Comparison of ENCODE assay signal across 13 mouse cellular contexts in genomic region chr2:129880226-129880625, GRCm38 (mm10).
A peak's percentile ranks its signal among the peaks of the same experiment; 100 is the strongest.
DNase-seq lines count a peak whose midpoint lies in the region; ATAC-seq and TF ChIP-seq lines count a peak whose summit lies in the region.
"Had no signal": no experiment of that assay in that cellular context is flagged by ENCODE, and none has a peak within 500 bp of the region (broad histone marks: within the 10 kb centered on the region; RNA-seq: fewer than 3 reads in every experiment).

No protein-coding gene starts in this region.

- POLR2A ChIA-PET in Patski (lab: Charles Lee): no interaction called here

- H3K27me3 ChIP-seq in hindbrain, postnatal 0 days (ENCODE audit: insufficient read depth, low read length): no peaks in the 10 kb centered on the region
- no peaks in the 10 kb centered on the region for H3K27me3 ChIP-seq in hindbrain, embryonic 16.5 days (replicated peaks; ENCODE audit: control insufficient read depth, insufficient read depth, low read length)
- no peaks in the 10 kb centered on the region for H3K27me3 ChIP-seq in E14TG2a.4 (ENCODE audit: insufficient read depth, low read length)
- no peaks in the 10 kb centered on the region for H3K27me3 ChIP-seq in Patski
- H3K27me3 ChIP-seq: embryonic facial prominence, embryonic 13.5 days; forebrain, embryonic 12.5 days had no signal

- H3K9me3 ChIP-seq in hindbrain, postnatal 0 days (ENCODE audit: low read length): no peaks in the 10 kb centered on the region
- no peaks in the 10 kb centered on the region for H3K9me3 ChIP-seq in hindbrain, embryonic 16.5 days (ENCODE audit: control insufficient read depth, low read length)
- no peaks in the 10 kb centered on the region; the same call in 1 of the 2 replicates for H3K9me3 ChIP-seq in E14TG2a.4 (ENCODE audit: low read length)
- H3K9me3 ChIP-seq: embryonic facial prominence, embryonic 13.5 days; embryonic facial prominence, embryonic 15.5 days; forebrain, embryonic 10.5 days; forebrain, embryonic 12.5 days had no signal

- CTCF ChIA-PET in Patski (lab: Charles Lee): no interaction called here

- no peaks in the 10 kb centered on the region for H3K36me3 ChIP-seq in hindbrain, postnatal 0 days (ENCODE audit: insufficient read depth, low read length)
- no peaks in the 10 kb centered on the region for H3K36me3 ChIP-seq in hindbrain, embryonic 16.5 days (ENCODE audit: control insufficient read depth, insufficient read depth, low read length)
- no peaks in the 10 kb centered on the region for H3K36me3 ChIP-seq in E14TG2a.4 (ENCODE audit: insufficient read depth, low read length)
- H3K36me3 ChIP-seq: embryonic facial prominence, embryonic 13.5 days; embryonic facial prominence, embryonic 15.5 days; forebrain, embryonic 10.5 days; forebrain, embryonic 12.5 days had no signal

- H3K4me3 ChIP-seq in hindbrain, postnatal 0 days (ENCODE audit: low read length): no peak overlapping the region
- no peak overlapping the region for H3K4me3 ChIP-seq in hindbrain, embryonic 16.5 days (ENCODE audit: low read length)
- peak overlapping the region; percentile 45 for H3K4me3 ChIP-seq in E14TG2a.4 (replicated peaks; ENCODE audit: low read length)
- H3K4me3 ChIP-seq: embryonic facial prominence, embryonic 13.5 days; embryonic facial prominence, embryonic 15.5 days; erythroblast, embryonic 14.5 days; forebrain, embryonic 10.5 days; forebrain, embryonic 12.5 days had no signal

- H3K4me2 ChIP-seq in hindbrain, postnatal 0 days (ENCODE audit: low read depth, low read length): no peak overlapping the region
- no peak overlapping the region for H3K4me2 ChIP-seq in hindbrain, embryonic 16.5 days (ENCODE audit: low read length)
- H3K4me2 ChIP-seq: embryonic facial prominence, embryonic 13.5 days; embryonic facial prominence, embryonic 15.5 days; forebrain, embryonic 12.5 days had no signal

- H3K9ac ChIP-seq in hindbrain, postnatal 0 days (replicated peaks; ENCODE audit: low read length): no peak overlapping the region
- H3K9ac ChIP-seq in hindbrain, embryonic 16.5 days (ENCODE audit: low read depth, low read length): no peak overlapping the region
- H3K9ac ChIP-seq: embryonic facial prominence, embryonic 13.5 days; embryonic facial prominence, embryonic 15.5 days; forebrain, embryonic 12.5 days had no signal

- TF ChIP-seq CTCF in hindbrain, postnatal 0 days (IDR thresholded peaks at IDR 0.05; ENCODE audit: low read depth): no peak
- TF ChIP-seq CTCF in E14TG2a.4 (conservative IDR thresholded peaks at IDR 0.05; ENCODE audit: low read length): no peak
- no peak for TF ChIP-seq CTCF in Patski (IDR thresholded peaks at IDR 0.05)

- WGBS in hindbrain, postnatal 0 days: 84% methylated on average over 7 of the region's 7 CpGs
- 93% methylated on average over 7 of the region's 7 CpGs for WGBS in hindbrain, embryonic 16.5 days

- in situ Hi-C loops in Patski (cut with MboI; ENCODE audit: low pct_unique_long_range_greater_than_20kb): no loop called here

- H3K4me1 ChIP-seq in hindbrain, postnatal 0 days (ENCODE audit: insufficient read depth, low read length): no peaks in the 10 kb centered on the region
- H3K4me1 ChIP-seq in hindbrain, embryonic 16.5 days (ENCODE audit: control insufficient read depth, insufficient read depth, low read depth, low read length): no peaks in the 10 kb centered on the region
- peaks cover 54% of the 10 kb centered on the region for H3K4me1 ChIP-seq in E14TG2a.4 (replicated peaks; ENCODE audit: low read depth, low read length)
- H3K4me1 ChIP-seq: embryonic facial prominence, embryonic 13.5 days; embryonic facial prominence, embryonic 15.5 days; forebrain, embryonic 10.5 days; forebrain, embryonic 12.5 days had no signal

- peak; percentile 12; the same call in 1 of the 2 replicates for ATAC-seq in hindbrain, postnatal 0 days
- no peak for ATAC-seq in hindbrain, embryonic 16.5 days
- peak; percentile 10 for ATAC-seq in Patski
- ATAC-seq: activated CD4-positive, CD25-positive, alpha-beta regulatory T cell, adult 4 months had no signal

- H3K27ac ChIP-seq in hindbrain, postnatal 0 days: no peak overlapping the region
- no peak overlapping the region for H3K27ac ChIP-seq in hindbrain, embryonic 16.5 days (ENCODE audit: low read depth, low read length)
- H3K27ac ChIP-seq: embryonic facial prominence, embryonic 13.5 days; embryonic facial prominence, embryonic 15.5 days; forebrain, embryonic 10.5 days; forebrain, embryonic 12.5 days had no signal

- no peak for DNase-seq in hindbrain, postnatal 0 days (ENCODE audit: low spot score)
- DNase-seq in ES-CJ7 (ENCODE audit: low read depth, low spot score) (peak; percentile 59), Patski (ENCODE audit: low read depth, low spot score) (no peak)
- no peak for DNase-seq in cerebellum, postnatal 25 days
- no peak for DNase-seq in gastrocnemius, postnatal 10 days
